In genomic region chr9:79944872-79945271, GRCm38 (mm10) we compare ENCODE assay signal across 15 mouse cellular contexts.
"Had no signal": no experiment of that assay in that cellular context is flagged by ENCODE, and none has a peak within 500 bp of the region (broad histone marks: within the 10 kb centered on the region; RNA-seq: fewer than 3 reads in every experiment).

No protein-coding gene starts in this region.

- H3K9me3 ChIP-seq: limb, embryonic 15.5 days; liver, embryonic 12.5 days; midbrain, embryonic 10.5 days; midbrain, embryonic 15.5 days; neural tube, embryonic 13.5 days had no signal

- H3K9ac ChIP-seq: limb, embryonic 15.5 days; liver, embryonic 12.5 days; midbrain, embryonic 15.5 days; neural tube, embryonic 13.5 days had no signal

- DNase-seq: kidney, adult 11 months; kidney, adult 9 months; kidney, postnatal 36 days; layer of hippocampus, adult 9-11 months; layer of hippocampus, postnatal 36 days; lung, postnatal 36 days; right cerebral cortex, postnatal 14 days; thymus, adult 2 months; thymus, postnatal 25 days had no signal

- H3K27me3 ChIP-seq: limb, embryonic 15.5 days; liver, embryonic 12.5 days; midbrain, embryonic 15.5 days; neural tube, embryonic 13.5 days had no signal

- H3K4me2 ChIP-seq: limb, embryonic 15.5 days; liver, embryonic 12.5 days; midbrain, embryonic 15.5 days; neural tube, embryonic 13.5 days had no signal

- H3K4me1 ChIP-seq: limb, embryonic 15.5 days; midbrain, embryonic 15.5 days; neural tube, embryonic 13.5 days had no signal

- ATAC-seq: liver, embryonic 12.5 days; midbrain, embryonic 15.5 days had no signal

- H3K27ac ChIP-seq: kidney, postnatal 0 days; limb, embryonic 15.5 days; liver, embryonic 12.5 days; midbrain, embryonic 10.5 days; midbrain, embryonic 15.5 days; neural tube, embryonic 13.5 days had no signal

- H3K4me3 ChIP-seq: limb, embryonic 15.5 days; liver, embryonic 12.5 days; midbrain, embryonic 10.5 days; midbrain, embryonic 15.5 days; neural tube, embryonic 13.5 days had no signal

- H3K36me3 ChIP-seq: limb, embryonic 15.5 days; liver, embryonic 12.5 days; midbrain, embryonic 10.5 days; midbrain, embryonic 15.5 days; neural tube, embryonic 13.5 days had no signal
